28 mouse cellular contexts compared by ENCODE assay signal in the genomic region with DNA sequence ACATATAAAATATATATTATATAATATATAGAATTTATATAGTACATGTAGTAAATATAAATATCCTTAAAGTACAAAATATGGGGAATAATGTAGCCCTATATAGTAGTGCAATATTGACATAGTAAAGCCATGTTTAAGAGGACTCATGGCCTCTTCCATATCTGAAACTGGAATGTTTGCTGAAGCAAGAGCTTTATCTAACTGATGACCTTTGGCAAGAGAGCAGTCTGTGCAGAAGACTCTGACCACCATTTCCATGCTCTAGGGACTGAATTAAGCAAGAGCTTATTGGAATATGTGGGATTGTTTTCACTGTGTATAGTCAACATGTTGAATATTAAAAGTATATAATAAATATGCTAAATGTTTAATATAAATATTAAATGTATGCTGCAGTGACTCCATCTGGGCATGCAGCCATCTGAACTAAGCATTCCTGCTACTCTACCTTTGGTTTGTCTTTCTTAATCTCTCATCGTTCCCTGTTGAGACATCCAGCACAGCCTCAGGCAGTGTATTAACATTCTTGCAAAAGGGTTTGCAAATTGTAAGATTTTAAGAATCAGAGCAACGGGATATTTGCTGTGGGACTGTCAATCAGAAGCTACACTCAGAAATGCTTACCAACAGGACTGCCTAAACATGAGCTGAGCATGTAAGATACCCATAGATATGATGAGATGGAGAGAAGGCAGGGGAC.
DNase-seq lines count a peak whose midpoint lies in the region; ATAC-seq and TF ChIP-seq lines count a peak whose summit lies in the region.
"Had no signal": no experiment of that assay in that cellular context is flagged by ENCODE, and none has a peak within 500 bp of the region (broad histone marks: within the 10 kb centered on the region; RNA-seq: fewer than 3 reads in every experiment).

No protein-coding gene starts in this region.

- H3K4me1 ChIP-seq in limb, embryonic 14.5 days (ENCODE audit: control insufficient read depth, insufficient read depth, low read length) = no peaks in the 10 kb centered on the region
- peaks cover 5% of the 10 kb centered on the region; the same call in 1 of the 2 replicates for H3K4me1 ChIP-seq in limb, embryonic 10.5 days
- H3K4me1 ChIP-seq in intestine, postnatal 0 days (replicated peaks; ENCODE audit: control insufficient read depth, insufficient read depth, low read length) = no peaks in the 10 kb centered on the region
- no peaks in the 10 kb centered on the region for H3K4me1 ChIP-seq in liver, embryonic 15.5 days (replicated peaks)
- H3K4me1 ChIP-seq in forebrain, embryonic 16.5 days (replicated peaks; ENCODE audit: control insufficient read depth, insufficient read depth, low read length) = no peaks in the 10 kb centered on the region
- H3K4me1 ChIP-seq: embryonic facial prominence, embryonic 12.5 days; kidney, embryonic 15.5 days had no signal

- H3K4me2 ChIP-seq in limb, embryonic 14.5 days (replicated peaks; ENCODE audit: low read depth, low read length, severe bottlenecking) = no peak overlapping the region
- no peak overlapping the region for H3K4me2 ChIP-seq in intestine, postnatal 0 days (replicated peaks; ENCODE audit: low read depth)
- H3K4me2 ChIP-seq in liver, embryonic 15.5 days = no peak overlapping the region
- H3K4me2 ChIP-seq in forebrain, embryonic 16.5 days (ENCODE audit: low read length) = no peak overlapping the region
- H3K4me2 ChIP-seq: embryonic facial prominence, embryonic 12.5 days; kidney, embryonic 15.5 days; neural tube, embryonic 13.5 days had no signal

- DNase-seq in limb, embryonic 14.5 days (ENCODE audit: low spot score) = peak; percentile 5
- no peak for DNase-seq in limb, embryonic 10.5 days (ENCODE audit: low spot score)
- peak; percentile 15 for DNase-seq in brain, embryonic 14.5 days (ENCODE audit: low read depth)
- no peak for DNase-seq in layer of hippocampus, adult 9-11 months
- DNase-seq in layer of hippocampus, postnatal 10 days (ENCODE audit: low spot score in 2 of 2) = no peak
- DNase-seq: adrenal gland, postnatal 10 days; cerebellum, adult 11 months; cerebellum, adult 9-10 months; cerebellum, postnatal 36 days; forebrain, postnatal 0 days; gastrocnemius, postnatal 10 days; heart, postnatal 14 days; kidney, postnatal 25 days; lung, adult 2 months; lung, postnatal 10 days; right cerebral cortex, postnatal 4 days; thymus, adult 2 months; thymus, postnatal 4 days had no signal

- no peak overlapping the region for H3K27ac ChIP-seq in limb, embryonic 14.5 days (replicated peaks; ENCODE audit: low read depth, low read length)
- H3K27ac ChIP-seq in limb, embryonic 10.5 days = no peak overlapping the region
- no peak overlapping the region for H3K27ac ChIP-seq in intestine, postnatal 0 days (ENCODE audit: low read depth, low read length)
- H3K27ac ChIP-seq in liver, embryonic 15.5 days (replicated peaks) = no peak overlapping the region
- no peak overlapping the region for H3K27ac ChIP-seq in forebrain, embryonic 16.5 days (ENCODE audit: low read length)
- H3K27ac ChIP-seq: embryonic facial prominence, embryonic 12.5 days; kidney, embryonic 15.5 days; midbrain, embryonic 10.5 days; neural tube, embryonic 13.5 days had no signal

- no peaks in the 10 kb centered on the region for H3K36me3 ChIP-seq in limb, embryonic 14.5 days (ENCODE audit: control insufficient read depth, insufficient read depth, low read length)
- H3K36me3 ChIP-seq in limb, embryonic 10.5 days = no peaks in the 10 kb centered on the region
- H3K36me3 ChIP-seq in intestine, postnatal 0 days (ENCODE audit: control insufficient read depth, insufficient read depth) = no peaks in the 10 kb centered on the region
- no peaks in the 10 kb centered on the region for H3K36me3 ChIP-seq in liver, embryonic 15.5 days (replicated peaks)
- no peaks in the 10 kb centered on the region for H3K36me3 ChIP-seq in forebrain, embryonic 16.5 days (ENCODE audit: control insufficient read depth, insufficient read depth)
- H3K36me3 ChIP-seq: embryonic facial prominence, embryonic 12.5 days; G1E; kidney, embryonic 15.5 days; midbrain, embryonic 10.5 days; neural tube, embryonic 13.5 days had no signal

- H3K27me3 ChIP-seq in limb, embryonic 14.5 days (ENCODE audit: control insufficient read depth, insufficient read depth, low read length) = no peaks in the 10 kb centered on the region
- no peaks in the 10 kb centered on the region for H3K27me3 ChIP-seq in limb, embryonic 10.5 days (ENCODE audit: low read depth, poor library complexity, severe bottlenecking)
- no peaks in the 10 kb centered on the region for H3K27me3 ChIP-seq in intestine, postnatal 0 days (replicated peaks; ENCODE audit: control insufficient read depth, insufficient read depth, low read length)
- no peaks in the 10 kb centered on the region for H3K27me3 ChIP-seq in liver, embryonic 15.5 days
- no peaks in the 10 kb centered on the region for H3K27me3 ChIP-seq in forebrain, embryonic 16.5 days (replicated peaks; ENCODE audit: control insufficient read depth, insufficient read depth, low read length)
- H3K27me3 ChIP-seq: embryonic facial prominence, embryonic 12.5 days; kidney, embryonic 15.5 days; neural tube, embryonic 13.5 days had no signal

- WGBS in limb, embryonic 14.5 days = 70% methylated on average over 2 of the region's 2 CpGs
- 86% methylated on average over 2 of the region's 2 CpGs for WGBS in limb, embryonic 10.5 days
- WGBS in intestine, postnatal 0 days = 49% methylated on average over 2 of the region's 2 CpGs
- 40% methylated on average over 2 of the region's 2 CpGs for WGBS in liver, embryonic 15.5 days (ENCODE audit: insufficient replicate concordance)
- 85% methylated on average over 2 of the region's 2 CpGs for WGBS in forebrain, embryonic 16.5 days

- no peak for TF ChIP-seq POLR2A in limb, embryonic 14.5 days (IDR thresholded peaks at IDR 0.05; ENCODE audit: borderline replicate concordance, extremely low read depth, insufficient read depth, insufficient read length)
- no peak for TF ChIP-seq POLR2A in brain, embryonic 14.5 days (IDR thresholded peaks at IDR 0.05; ENCODE audit: borderline replicate concordance, extremely low read depth, insufficient read depth, insufficient read length, poor library complexity, severe bottlenecking)

- ATAC-seq in limb, embryonic 14.5 days (ENCODE audit: low FRiP score, low read depth) = no peak
- ATAC-seq in intestine, postnatal 0 days = peak; percentile 69
- peak; percentile 58; the same call in 1 of the 2 replicates for ATAC-seq in liver, embryonic 15.5 days (ENCODE audit: insufficient read depth)
- no peak for ATAC-seq in forebrain, embryonic 16.5 days
- ATAC-seq: forebrain, postnatal 0 days; hindbrain, embryonic 16.5 days had no signal

- H3K9me3 ChIP-seq in limb, embryonic 14.5 days (ENCODE audit: control insufficient read depth, low read length) = no peaks in the 10 kb centered on the region
- no peaks in the 10 kb centered on the region for H3K9me3 ChIP-seq in limb, embryonic 10.5 days (replicated peaks)
- H3K9me3 ChIP-seq in intestine, postnatal 0 days (ENCODE audit: control insufficient read depth) = no peaks in the 10 kb centered on the region
- H3K9me3 ChIP-seq in liver, embryonic 15.5 days (replicated peaks) = no peaks in the 10 kb centered on the region
- H3K9me3 ChIP-seq in forebrain, embryonic 16.5 days (ENCODE audit: control insufficient read depth, low read length) = no peaks in the 10 kb centered on the region
- H3K9me3 ChIP-seq: embryonic facial prominence, embryonic 12.5 days; G1E; kidney, embryonic 15.5 days; midbrain, embryonic 10.5 days; neural tube, embryonic 13.5 days had no signal

- H3K9ac ChIP-seq in limb, embryonic 14.5 days (ENCODE audit: low read depth, low read length, severe bottlenecking) = no peak overlapping the region
- H3K9ac ChIP-seq in intestine, postnatal 0 days (ENCODE audit: low read depth, low read length) = no peak overlapping the region
- H3K9ac ChIP-seq in liver, embryonic 15.5 days = no peak overlapping the region
- no peak overlapping the region for H3K9ac ChIP-seq in forebrain, embryonic 16.5 days (replicated peaks; ENCODE audit: low read depth, low read length)
- H3K9ac ChIP-seq: embryonic facial prominence, embryonic 12.5 days; forebrain, postnatal 0 days; kidney, embryonic 15.5 days; neural tube, embryonic 13.5 days had no signal

- TF ChIP-seq CTCF in brain, embryonic 14.5 days (IDR thresholded peaks at IDR 0.05; ENCODE audit: borderline replicate concordance, extremely low read depth, insufficient read depth, insufficient read length) = no peak
- TF ChIP-seq CTCF in intestine, postnatal 0 days (IDR thresholded peaks at IDR 0.05; ENCODE audit: low read depth) = no peak

- no peak overlapping the region for H3K4me3 ChIP-seq in limb, embryonic 14.5 days (replicated peaks; ENCODE audit: low read length)
- no peak overlapping the region for H3K4me3 ChIP-seq in limb, embryonic 10.5 days
- H3K4me3 ChIP-seq in intestine, postnatal 0 days (ENCODE audit: low read depth, low read length) = no peak overlapping the region
- no peak overlapping the region for H3K4me3 ChIP-seq in liver, embryonic 15.5 days (replicated peaks)
- H3K4me3 ChIP-seq in forebrain, embryonic 16.5 days (replicated peaks; ENCODE audit: low read length) = no peak overlapping the region
- H3K4me3 ChIP-seq: embryonic facial prominence, embryonic 12.5 days; kidney, embryonic 15.5 days; midbrain, embryonic 10.5 days; myocyte; neural tube, embryonic 13.5 days had no signal

Comparison
In these comparisons a context has a peak if more than half of its experiments do, and no peak if none do; other contexts are left out.
1. DNase-seq: peak in limb, embryonic 14.5 days (single experiment) and brain, embryonic 14.5 days (single experiment); none in limb, embryonic 10.5 days (single experiment), layer of hippocampus, adult 9-11 months (single experiment) and layer of hippocampus, postnatal 10 days (0 of 2).
2. ATAC-seq: peak in intestine, postnatal 0 days (single experiment) and liver, embryonic 15.5 days (single experiment); none in limb, embryonic 14.5 days (single experiment) and forebrain, embryonic 16.5 days (single experiment).